Mouse (Mus musculus) adrenal gland, adult 18-20 months (tissue): Measurements from ENCODE around the gene Syngr1. TPM values are rescaled to one million over a fixed set of nuclear protein-coding genes. Genes with fewer than 3 reads are reported as not detected.
A peak's percentile ranks its signal among the peaks of the same experiment; 100 is the strongest.

Experiments
- DNase-seq, 2 experiments: peaks; one replicate each; pipeline ENCODE4 v3.0.0; 2021 to 2022; ENCODE audit warnings: low spot score in 2 of 2
- total RNA-seq, 2 experiments: library from RNA; stranded (reverse); gene quantifications; 1 replicate in 1 of 2; 2 replicates in 1 of 2; pipeline ENCODE4 v1.2.3; 2021

Gene Syngr1
- total RNA-seq, 2 experiments from 2014 or later, result 25.7 to 59.9 TPM

- no peak for DNase-seq
Observed at GRCm38 (mm10) chr15:80069171-80069570, 22.0 kb upstream of the Syngr1 start.

- DNase-seq, result no peak
Observed at GRCm38 (mm10) chr15:80070095-80070644, 21.0 kb upstream of the Syngr1 start.

- no peak for DNase-seq
Observed at GRCm38 (mm10) chr15:80071951-80072437, 19.1 kb upstream of the Syngr1 start.

GRCm38 (mm10) chr15:80072579-80073255 is 18.4 kb upstream of the Syngr1 start:
- no peak for DNase-seq

- no peak for DNase-seq
Observed at GRCm38 (mm10) chr15:80073256-80073621, 17.9 kb upstream of the Syngr1 start.

- DNase-seq, result no peak
Observed at GRCm38 (mm10) chr15:80074663-80075373, 16.3 kb upstream of the Syngr1 start.

GRCm38 (mm10) chr15:80075374-80075694 is 15.8 kb upstream of the Syngr1 start:
- DNase-seq, result no peak

- no peak for DNase-seq
Observed at GRCm38 (mm10) chr15:80075733-80076337, 15.3 kb upstream of the Syngr1 start.

- peak; percentile 62 to 70 for DNase-seq
Observed at GRCm38 (mm10) chr15:80076338-80077136, 14.6 kb upstream of the Syngr1 start.

GRCm38 (mm10) chr15:80078058-80078814 is 12.9 kb upstream of the Syngr1 start:
- no peak for DNase-seq

- DNase-seq, result no peak
Observed at GRCm38 (mm10) chr15:80079129-80079668, 11.9 kb upstream of the Syngr1 start.

GRCm38 (mm10) chr15:80079954-80080353 is 11.2 kb upstream of the Syngr1 start:
- no peak for DNase-seq

- DNase-seq, result no peak
Observed at GRCm38 (mm10) chr15:80080711-80081615, 10.2 kb upstream of the Syngr1 start.

- DNase-seq, result peak in 1 of 2 experiments; percentile 56
Observed at GRCm38 (mm10) chr15:80081801-80082546, 9.2 kb upstream of the Syngr1 start.

GRCm38 (mm10) chr15:80082661-80083275 is 8.4 kb upstream of the Syngr1 start:
- no peak for DNase-seq

- peak; percentile 97 to 98 for DNase-seq
Observed at GRCm38 (mm10) chr15:80083276-80083731, 7.8 kb upstream of the Syngr1 start.

GRCm38 (mm10) chr15:80083740-80084139 is 7.4 kb upstream of the Syngr1 start:
- no peak for DNase-seq
